Mouse (Mus musculus): ENCODE data around the gene Rbmxl1.
"Not testable (repeated sequence)": the region's sequence is repeated elsewhere in the genome, so short reads cannot be mapped to it uniquely, and the experiment has no call there.

Gene Rbmxl1

DNA sequence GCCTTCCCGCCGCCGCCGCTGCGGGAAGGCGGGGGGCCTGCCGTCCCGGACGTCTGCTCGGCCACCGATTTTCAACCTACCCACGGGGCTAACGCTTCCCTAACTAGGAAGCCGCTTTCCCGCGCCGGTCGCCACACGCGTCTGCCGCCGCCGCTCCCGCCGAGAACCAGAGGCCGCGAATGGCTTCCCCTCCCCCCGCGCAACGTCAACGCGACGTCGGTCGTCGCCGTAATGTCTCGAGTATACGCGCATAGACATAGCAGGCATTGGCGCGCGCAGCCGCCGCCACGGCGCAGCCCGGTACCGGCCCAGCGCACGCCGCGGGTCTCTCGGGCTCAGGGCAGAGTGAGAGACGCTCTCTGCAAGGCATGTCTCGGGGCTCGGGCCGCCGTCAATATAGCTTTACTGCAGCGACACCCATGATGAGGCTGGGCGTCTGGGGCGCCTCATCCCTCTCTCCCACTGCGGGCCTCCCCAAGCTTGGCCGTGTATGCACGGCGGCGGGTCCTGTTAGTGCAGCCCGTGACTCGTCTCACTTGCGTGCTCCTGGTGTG lies at the start of gene Rbmxl1:
TSS of gene Rbmxl1 (minus strand) at position 180 of the 554 bp plus-strand sequence.
- DNase-seq (ENCODE audit: low spot score in 2 of 2): peak; percentile 81 to 85

DNA sequence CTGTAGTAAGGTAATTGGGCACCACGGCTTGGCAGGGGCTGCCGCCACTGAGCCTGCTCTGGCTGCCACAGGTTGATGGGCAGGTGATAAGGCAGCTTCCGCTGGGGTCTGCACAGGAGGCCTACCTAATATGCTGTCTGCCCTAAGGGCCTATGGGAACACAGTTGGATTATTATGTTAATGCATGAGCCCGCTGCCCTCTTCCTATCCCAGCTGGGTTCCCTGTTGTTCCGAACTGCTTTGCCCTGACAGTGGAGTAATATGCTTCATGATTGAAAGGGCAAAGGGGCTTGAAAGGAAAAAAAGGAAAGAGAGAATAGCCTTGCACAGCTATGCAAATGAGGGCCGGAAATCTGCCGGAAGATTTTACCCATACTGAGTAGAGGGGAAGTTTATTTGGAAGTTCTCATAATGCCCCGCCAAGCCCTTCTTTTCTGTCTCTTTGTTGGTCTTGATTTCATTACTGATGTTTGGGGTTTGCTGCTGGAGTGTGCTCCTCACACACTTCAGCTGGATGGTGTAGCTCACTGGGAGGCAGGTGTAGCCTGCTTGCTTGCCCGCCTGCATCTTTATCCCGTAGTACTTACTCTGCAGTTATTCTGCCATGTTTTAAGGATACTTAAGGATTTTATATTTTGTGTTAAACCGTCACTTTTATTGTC lies 48.2 kb upstream of the Rbmxl1 start:
- no peak for DNase-seq (ENCODE audit: low spot score in 2 of 2)

DNA sequence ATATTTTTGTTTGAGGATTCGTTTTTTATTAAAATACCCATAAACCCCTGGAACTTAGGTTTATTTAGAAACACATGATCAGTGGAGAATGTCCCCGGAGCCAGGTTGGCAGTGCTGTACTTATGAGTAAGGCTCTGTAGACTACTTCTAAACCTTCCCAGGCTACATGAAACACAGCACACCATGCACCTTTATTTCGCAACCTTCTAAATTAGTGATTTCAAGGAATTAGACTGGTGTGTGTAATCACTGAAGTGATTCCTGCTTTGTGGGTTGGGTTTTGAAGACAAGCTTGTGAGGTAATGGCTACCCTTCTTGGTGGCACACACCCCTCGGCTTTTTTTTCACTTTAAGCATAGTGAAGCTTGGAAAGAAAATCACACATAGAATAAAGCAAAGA lies 47.1 kb upstream of the Rbmxl1 start:
- no peak for DNase-seq (ENCODE audit: low spot score in 2 of 2)

DNA sequence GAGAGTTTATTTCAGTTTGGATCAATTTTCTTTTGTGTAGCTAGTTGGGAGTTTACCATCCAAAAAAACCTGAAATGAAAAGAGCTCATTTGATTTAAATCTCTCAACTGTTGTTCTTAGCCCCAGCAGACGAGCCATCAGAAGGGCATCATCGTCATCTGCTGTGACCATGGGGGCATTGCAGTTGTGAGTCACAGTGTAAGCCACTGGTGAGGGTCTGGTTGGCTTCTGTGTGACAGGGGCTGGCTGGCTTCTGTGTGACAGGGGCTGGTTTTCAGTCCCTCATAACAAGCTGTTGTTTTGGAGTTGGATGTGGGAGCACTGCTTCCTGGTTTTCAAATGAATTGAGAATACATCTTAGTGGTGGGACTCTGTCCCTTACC lies 42.0 kb upstream of the Rbmxl1 start:
- no peak for DNase-seq (ENCODE audit: low spot score in 2 of 2)

DNA sequence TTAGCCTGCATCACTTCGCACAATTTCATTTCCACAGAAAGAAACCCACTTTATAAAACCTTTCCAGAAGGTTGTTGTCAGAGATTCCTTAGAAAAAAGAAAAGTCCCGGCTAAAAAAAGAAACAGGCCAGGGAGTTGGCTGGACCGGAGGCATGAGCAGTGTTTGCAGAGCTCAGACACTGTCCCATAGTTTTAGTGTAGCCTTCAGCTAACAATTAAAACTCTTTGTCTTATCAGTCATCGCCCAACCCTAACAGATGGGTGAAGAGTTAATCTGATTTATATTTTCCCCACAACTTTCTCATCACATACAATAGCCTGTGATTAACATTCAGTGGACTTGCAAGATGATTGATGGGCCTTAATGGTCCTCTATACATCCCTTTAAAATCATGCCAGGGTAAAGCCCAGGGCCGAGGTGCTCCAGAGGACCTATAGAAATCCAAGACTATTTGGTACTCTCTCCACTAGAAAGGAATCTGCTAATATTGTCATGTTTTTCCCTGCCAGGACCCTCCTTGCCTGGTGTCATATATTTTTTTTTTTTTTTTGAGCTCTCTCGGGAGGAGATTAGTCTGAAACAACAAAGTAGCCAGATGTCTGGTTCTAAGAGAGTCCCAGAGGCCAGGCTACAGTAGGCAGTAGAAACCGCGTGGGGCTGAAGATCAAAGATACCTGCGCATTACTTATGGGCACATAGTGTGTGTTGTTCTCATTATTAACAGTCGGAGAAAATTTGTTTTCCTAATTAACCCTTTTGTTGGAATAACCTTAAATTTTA lies 41.5 kb upstream of the Rbmxl1 start:
- DNase-seq (ENCODE audit: low spot score in 2 of 2): no peak

DNA sequence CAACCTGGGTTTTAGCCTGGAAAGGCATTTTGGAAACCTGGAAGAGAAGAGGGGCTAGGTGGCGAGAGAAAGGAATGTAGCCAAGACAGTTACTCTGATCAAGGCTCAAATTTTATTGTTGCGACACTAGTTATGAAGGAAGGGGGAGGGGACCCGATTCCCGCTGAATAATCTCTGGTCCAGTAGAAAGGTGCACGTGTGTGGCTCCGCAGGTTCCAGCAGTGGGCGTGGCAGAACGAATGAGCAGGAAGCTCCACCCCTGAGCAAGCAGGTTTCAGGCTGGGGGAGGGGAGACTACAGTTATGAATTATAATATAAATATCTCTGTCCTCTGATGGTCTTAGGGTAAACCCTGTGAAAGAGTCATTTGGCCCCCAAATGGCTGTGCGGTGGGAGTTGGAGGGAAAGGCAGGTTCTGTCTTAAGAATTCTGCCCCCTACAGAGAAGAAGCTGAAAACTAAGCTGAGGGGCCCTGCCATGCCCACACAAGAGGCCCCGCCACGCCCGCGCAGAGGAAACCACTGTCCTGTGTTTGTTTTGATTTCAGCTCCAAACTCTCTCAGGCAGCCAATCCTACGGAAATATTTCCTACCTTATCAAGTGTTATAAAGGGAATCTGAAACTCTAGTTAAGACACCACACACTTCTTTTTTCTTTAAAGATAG lies 36.6 kb upstream of the Rbmxl1 start:
- DNase-seq (ENCODE audit: low spot score in 2 of 2): not testable (repeated sequence)

DNA sequence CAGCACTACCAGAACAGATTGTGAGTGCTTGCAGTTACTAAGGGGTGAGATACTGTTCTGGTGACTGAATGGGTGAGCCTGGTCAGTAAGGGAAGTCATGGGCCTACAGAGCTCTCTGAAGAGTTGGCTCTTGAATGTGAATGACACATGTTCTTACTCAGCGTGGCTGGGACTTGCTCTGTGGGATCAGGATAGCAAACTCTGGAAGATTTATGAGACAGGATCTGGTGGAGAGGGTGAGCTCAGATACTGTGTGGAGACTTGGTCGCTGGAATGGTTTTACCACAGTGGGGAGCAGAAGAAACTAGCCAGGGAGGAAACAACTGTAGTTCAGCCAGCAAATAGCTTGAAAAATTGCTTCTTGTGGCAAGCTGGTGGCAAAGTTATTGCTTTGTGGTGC lies 35.8 kb upstream of the Rbmxl1 start:
- DNase-seq (ENCODE audit: low spot score in 2 of 2): no peak

DNA sequence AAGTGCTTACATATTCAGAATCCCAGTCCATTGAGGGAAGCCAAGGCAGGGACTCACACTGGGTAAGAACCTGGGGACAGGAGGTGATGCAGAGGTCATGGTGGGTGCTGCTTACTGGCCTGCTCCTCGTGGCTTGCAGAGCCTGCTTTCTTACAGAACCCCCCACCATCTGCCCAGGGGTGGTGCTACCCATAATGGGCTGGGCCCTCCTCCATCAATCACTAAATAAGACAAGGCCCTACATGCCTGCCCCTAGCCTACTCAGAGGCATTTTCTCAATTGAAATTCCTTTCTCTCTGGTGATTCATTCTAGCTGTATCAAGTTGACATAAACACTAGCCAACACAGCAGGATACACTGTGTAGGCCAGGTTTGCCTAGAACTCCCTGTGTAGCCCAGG lies 34.9 kb upstream of the Rbmxl1 start:
- DNase-seq (ENCODE audit: low spot score in 2 of 2): no peak

DNA sequence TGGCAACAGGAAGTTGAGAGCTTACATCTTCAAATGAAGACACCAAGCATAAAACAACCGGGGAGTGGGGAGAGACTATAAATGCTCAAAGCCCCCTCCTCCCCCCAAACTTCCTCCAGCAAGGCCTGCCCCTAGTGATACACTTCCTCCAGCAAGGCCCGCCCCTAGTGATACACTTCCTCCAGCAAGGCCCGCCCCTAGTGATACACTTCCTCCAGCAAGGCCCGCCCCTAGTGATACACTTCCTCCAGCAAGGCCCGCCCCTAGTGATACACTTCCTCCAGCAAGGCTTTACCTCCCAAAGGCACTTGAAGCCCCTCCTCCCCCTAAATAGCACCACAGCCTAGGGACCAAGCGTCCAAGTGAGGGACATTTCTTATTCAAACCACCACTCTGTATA lies 34.0 kb upstream of the Rbmxl1 start:
- not testable (repeated sequence) for DNase-seq (ENCODE audit: low spot score in 2 of 2)

DNA sequence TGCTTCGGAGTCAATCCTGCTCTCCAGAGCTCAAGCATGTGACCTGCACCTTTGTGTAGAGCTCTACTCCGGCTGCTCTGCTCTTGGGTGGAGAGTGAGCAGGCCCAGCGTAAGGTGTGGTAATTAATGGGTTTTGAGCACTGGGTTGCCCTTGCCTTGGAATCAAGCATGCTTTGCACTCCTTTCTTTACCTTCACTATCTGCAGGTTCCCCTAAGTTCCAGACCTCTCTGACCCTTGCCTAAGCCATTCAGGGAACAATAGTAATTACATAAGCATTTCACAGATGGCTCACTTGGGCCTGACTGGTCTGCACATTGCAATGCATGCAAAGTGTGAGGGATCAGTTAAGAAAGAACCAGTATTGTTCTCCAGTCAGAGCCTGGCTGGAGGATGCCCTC lies 29.1 kb upstream of the Rbmxl1 start:
- DNase-seq (ENCODE audit: low spot score in 2 of 2): no peak

DNA sequence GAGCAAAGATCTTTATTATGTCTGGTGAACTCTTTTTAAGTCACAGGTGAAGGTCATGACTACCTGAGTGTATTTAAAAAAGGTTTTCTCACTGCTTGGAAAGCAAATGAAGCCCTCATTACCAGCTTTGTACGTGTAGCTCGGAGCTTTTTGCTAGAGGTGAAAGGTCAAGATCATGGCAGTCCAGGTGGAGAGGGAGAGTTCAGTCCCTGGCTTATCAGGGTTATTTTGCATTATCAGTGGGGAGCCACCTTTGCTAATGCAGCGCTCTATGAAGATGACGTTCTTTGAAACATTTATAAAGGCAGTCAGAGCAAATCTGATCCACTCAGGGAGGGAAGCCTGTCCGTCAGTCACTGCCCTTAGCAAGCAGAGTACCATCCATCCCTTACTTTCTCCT lies 28.0 kb upstream of the Rbmxl1 start:
- DNase-seq (ENCODE audit: low spot score in 2 of 2): no peak

DNA sequence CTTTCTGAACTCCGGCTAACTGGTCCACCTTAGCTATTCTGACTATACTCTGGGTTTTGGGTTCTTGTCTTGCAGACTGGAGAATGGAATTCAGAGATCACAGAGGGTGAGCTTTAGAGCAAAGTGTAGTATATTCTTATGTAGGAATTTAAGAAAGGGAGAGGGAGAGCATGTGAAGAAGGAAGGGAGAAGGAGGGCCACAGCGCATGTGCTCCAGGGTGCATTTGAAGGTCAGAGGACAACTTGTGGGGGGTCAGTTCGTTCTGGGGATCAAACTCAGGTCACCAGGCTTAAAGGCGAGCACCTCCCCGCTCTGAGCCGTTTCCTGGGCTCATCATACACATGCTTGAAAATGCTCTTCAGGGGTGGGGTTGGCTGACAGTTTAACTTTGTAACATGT lies 25.3 kb upstream of the Rbmxl1 start:
- DNase-seq (ENCODE audit: low spot score in 2 of 2): no peak

DNA sequence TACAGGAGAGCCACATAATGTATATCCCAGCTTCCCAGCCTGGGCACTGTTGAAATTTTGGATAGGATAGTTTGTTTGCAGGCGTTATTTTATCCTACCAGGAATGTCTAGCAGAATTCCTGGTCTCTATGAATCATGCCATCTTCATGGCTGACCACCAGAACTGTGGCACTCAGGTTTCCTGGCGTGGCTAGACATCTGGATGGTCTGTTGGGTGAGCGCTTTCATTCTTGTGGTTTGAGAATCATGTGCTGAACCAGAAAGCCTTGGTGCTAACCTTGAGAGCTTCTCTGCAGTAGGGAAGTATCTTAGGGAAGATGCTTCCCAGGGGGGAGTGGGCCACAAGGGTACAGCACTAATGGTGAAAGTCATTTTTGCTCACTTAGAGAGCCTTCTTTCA lies 6.4 kb upstream of the Rbmxl1 start:
- no peak for DNase-seq (ENCODE audit: low spot score in 2 of 2)

DNA sequence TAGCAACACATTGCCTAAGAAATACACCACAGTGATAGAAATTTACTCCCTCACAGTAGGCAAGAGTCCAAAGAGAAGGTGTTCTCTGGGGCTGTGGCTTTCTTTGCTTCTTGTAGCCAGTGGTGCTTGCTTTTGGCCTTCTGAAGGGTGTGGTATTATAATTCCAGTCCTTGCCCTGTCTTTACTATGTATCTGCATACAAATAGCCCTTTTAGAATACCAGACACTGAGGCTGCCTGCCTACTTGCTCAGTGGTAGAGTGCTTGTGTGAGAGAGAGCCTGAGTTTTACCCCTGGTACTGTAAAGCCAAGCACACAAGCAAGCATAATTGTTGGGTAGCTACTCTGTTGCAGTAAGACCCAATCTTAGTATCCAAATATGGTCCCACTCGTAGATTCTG lies 6.0 kb upstream of the Rbmxl1 start:
- no peak for DNase-seq (ENCODE audit: low spot score in 2 of 2)

DNA sequence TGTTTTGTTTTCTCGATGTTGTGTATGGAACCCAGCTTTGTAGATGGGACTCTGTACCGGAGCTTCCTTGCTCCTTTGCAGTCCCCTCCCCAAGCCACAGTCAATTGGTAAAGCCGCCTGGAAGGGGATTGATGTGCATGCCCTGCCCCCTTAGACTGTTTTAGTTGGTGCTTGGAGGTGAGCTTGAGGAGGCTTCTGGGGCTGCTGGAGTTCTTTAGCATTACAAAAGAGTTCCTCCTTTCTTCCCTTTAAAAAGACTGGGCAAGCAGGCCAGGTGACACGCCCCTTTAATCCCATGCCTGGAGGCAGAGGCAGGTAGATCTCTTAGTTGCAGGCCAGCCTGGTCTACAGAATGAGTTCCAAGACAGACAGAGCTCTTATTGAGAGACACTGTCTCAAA lies 4.4 kb upstream of the Rbmxl1 start:
- no peak for DNase-seq (ENCODE audit: low spot score in 2 of 2)

DNA sequence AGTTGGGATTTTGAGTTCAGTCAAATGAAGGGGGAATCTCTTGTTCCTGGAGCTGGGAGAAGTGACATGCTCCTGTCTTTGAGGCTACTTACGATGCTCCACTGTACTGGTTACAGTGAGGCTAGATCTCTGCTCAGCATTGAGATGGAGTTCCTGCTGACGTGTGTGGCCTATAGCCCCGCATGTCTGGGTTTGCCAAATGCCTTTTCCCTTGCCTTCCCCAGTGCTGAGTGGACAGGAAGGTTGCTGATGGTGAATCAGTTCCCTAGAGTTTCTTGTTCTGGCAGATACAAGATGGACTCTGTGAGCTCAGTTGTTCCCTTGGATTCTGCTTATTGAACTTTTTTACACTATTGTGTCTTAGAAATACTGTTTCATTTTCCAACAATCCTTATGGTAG lies 2.2 kb upstream of the Rbmxl1 start:
- no peak for DNase-seq (ENCODE audit: low spot score in 2 of 2)

DNA sequence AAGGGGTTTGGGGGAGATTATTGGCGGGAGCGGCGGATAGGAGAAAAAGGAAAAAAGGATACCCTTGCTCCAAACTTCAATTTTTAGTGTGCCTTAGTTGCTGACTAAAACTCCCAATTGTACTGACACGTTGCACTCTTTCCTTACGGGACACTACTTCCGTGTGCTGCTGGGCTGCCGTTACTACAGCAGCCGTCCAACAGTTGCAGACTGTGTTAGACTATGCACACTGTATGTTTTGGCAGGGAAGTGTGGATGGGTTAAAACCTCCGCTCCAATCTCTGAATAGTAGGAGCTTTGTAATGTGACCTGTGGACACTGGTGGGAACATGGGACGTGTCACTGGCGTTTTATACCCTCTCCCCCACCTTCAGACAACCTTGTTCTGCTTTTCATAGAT lies 1.4 kb upstream of the Rbmxl1 start:
- DNase-seq (ENCODE audit: low spot score in 2 of 2): peak in 1 of 2 experiments; percentile 4

DNA sequence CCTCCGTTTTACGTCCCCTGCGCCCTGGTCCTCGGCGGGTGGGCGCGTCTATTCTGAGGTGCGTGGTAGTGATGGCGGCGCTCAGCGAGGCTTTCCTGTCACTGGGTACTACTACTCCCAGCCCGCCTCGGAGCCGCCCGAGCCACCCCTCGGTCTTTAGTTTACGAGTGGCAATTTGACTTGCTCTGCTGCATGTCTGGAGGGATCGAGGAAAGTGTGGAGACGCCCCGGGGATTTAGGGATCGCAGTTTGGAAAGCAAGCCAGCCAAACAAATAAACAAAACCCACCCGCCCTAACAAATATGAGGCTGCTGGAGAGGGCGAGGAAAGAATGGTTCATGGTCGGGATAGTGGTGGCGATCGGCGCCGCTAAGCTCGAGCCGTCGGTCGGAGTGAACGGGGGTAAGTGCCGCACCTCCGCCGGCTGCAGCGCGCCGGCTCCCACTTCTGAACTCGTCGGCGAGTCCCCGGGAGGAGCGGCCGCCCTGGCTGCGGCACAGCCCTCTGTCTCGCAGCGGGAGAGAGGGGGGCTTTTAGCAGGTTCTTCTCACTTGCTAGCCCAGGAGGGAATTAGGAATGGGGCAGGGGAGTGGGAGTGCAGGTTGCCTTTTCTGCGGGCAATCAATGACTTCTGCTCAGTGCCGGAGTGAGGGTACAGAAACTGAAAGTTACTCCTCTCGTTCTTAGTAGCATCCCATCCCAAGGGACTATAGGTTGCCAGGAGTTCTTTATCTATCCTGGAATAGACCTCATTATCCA lies 754 bp upstream of the Rbmxl1 start, which contains the start of gene Slc10a7:
TSS of gene Slc10a7 (plus strand) at position 74 of the 759 bp plus-strand sequence.
- peak; percentile 79 to 83 for DNase-seq (ENCODE audit: low spot score in 2 of 2)

DNA sequence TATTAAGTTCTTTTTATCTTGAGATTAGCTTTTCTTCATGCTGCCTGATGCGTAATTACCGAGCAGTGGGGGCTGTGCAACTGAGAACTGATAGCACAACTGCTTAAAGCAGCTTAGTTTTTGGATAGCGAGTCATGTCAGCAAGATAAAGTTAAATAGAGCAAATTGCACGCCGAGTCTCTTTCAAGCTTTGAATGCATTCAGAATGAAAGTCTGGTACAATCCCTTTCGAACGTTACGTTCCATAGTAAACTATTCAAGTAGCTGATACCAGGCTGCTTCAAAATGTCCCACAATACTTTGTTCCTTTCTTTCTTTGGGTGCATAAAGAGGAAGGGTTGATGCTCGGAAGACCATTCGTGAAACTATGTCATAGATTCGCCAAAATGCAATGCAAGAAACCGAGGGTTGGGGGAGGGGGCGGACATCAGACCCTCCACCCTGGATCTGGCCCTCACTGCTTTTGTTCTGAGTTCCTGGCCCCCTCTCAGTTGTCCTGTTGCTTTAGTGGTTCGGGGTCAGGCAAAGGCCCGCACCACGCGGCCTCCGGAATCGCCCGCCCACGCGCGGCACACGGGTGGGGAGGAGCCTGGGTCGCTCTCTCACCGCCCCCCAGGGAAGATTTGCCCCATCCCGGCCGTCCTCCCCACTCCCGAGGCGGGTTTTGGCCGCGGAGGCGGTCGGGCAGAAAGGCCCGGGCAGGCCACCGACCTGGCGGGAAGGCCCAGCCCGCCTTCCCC lies 549 bp downstream of the Rbmxl1 start:
- peak; percentile 39 to 44 for DNase-seq (ENCODE audit: low spot score in 2 of 2)

DNA sequence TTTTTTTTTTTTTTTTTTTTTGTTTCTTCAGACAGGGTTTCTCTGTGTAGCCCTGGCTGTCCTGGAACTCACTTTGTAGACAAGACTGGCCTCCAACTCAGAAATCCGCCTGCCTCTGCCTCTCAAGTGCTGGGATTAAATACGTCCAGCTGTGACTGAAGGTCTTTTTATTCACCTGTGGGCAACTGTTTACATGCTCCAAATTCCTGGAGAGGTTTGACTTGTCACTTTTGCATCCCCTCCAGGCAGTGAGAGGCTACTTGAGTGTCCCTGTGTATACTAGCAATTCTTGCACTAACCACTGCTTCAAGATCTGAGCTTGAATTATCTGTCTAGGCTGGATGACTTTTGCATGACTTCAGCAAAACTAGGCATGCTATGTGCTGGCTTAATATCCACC lies 6.0 kb downstream of the Rbmxl1 start:
- no peak for DNase-seq (ENCODE audit: low spot score in 2 of 2)

DNA sequence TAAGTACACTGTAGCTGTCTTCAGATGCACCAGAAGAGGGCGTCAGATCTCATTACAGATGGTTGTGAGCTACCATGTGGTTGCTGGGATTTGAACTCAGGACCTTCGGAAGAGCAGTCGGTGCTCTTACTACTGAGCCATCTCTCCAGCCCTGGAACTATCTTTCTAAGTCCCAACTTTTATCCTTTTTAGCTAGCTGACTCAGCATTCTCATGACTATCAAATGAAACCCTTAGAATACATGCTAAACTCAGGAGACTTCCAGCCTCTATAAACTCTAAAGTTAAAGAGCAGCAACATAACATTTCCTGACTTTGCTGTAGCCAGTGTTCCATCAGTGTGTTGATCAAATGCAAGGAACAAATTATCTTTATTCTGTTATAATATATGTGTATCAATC lies 12.4 kb downstream of the Rbmxl1 start:
- DNase-seq (ENCODE audit: low spot score in 2 of 2): not testable (repeated sequence)
